Mouse (Mus musculus) stomach, postnatal 0 days (tissue): ENCODE results near the gene Gpbar1.

Source experiments
- CTCF ChIP-seq: IDR thresholded peaks from 2 replicates; pipeline ENCODE4 v1.5.1; 2016; ENCODE audit warnings: antibody characterized with exemption, low read depth, mild to moderate bottlenecking, moderate library complexity
- EP300 ChIP-seq: optimal IDR thresholded peaks from 2 replicates; pipeline ENCODE3; 2016; ENCODE audit warnings: antibody characterized with exemption

DNA sequence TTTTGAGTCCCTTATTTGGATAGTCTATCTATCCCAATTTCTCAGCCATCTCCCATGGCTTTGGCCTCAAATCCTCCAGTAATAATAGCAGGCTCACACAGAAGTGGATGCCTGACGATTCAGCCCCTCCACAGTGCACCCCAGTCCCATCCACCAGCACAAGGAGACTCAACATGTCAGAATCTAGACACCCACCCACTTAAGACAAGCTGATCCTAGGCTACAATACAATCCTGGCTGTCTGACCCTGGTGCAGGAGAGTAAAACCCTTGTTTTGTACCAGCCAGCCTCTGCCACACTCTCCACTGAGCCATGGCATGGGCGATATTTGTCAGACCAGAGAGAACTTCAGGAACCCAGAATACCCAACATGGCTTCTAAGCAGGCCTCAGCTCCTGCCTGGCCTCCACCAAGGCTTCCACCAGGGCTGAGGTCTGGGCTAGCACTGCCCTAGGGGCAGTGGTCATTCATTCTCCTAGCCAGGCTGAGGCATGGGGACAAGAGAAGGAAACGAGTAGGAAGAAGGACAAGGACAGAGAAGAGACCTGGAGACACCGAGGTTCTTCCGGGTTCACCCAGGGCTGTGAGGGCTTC lies 19.9 kb downstream of the Gpbar1 start:
- TF ChIP-seq CTCF: no peak
- TF ChIP-seq EP300: no peak
